Mouse (Mus musculus) midbrain, embryonic 16.5 days (tissue): ENCODE data around the gene Pstk. TPM values are rescaled to one million over a fixed set of nuclear protein-coding genes. Genes with fewer than 3 reads are reported as not detected.
"Not testable (repeated sequence)": the region's sequence is repeated elsewhere in the genome, so short reads cannot be mapped to it uniquely, and the experiment has no call there.

Source experiments
- ATAC-seq: fragments of 200-750 bp; cut with Nextera tagmentation; 2 replicates; pipeline ENCODE4 v1.8.0; 2017; ENCODE audit warnings: moderate TSS enrichment
- H3K27ac ChIP-seq: fragments of 300-500 bp; sonication (generic); 2 replicates; pipeline ENCODE4 v1.5.1; 2014; ENCODE audit warnings: mild to moderate bottlenecking, low read length, mixed read lengths
- H3K27me3 ChIP-seq: fragments of 300-500 bp; sonication (generic); 2 replicates; pipeline ENCODE4 v1.6.1; 2014; ENCODE audit warnings: low read depth, low read length, mixed read lengths; ENCODE audit not compliant: control insufficient read depth, insufficient read depth
- H3K36me3 ChIP-seq: fragments of 300-500 bp; sonication (generic); 2 replicates; pipeline ENCODE4 v1.6.1; 2014; ENCODE audit warnings: mild to moderate bottlenecking, low read length, moderate library complexity, mixed read lengths; ENCODE audit not compliant: control insufficient read depth, insufficient read depth
- H3K4me1 ChIP-seq: fragments of 300-500 bp; sonication (generic); 2 replicates; pipeline ENCODE4 v1.6.1; 2014; ENCODE audit warnings: mild to moderate bottlenecking, low read length, mixed read lengths; ENCODE audit not compliant: control insufficient read depth, insufficient read depth
- H3K4me2 ChIP-seq: fragments of 300-500 bp; sonication (generic); 2 replicates; pipeline ENCODE4 v1.6.1; 2014; ENCODE audit warnings: mild to moderate bottlenecking, low read length, mixed read lengths
- H3K4me3 ChIP-seq: fragments of 300-500 bp; sonication (generic); 2 replicates; pipeline ENCODE4 v1.5.1; 2014; ENCODE audit warnings: low read depth, mild to moderate bottlenecking, low read length, moderate library complexity, mixed read lengths
- H3K9ac ChIP-seq: fragments of 300-500 bp; sonication (generic); 2 replicates; pipeline ENCODE4 v1.6.1; 2014; ENCODE audit warnings: low read depth, low read length, mixed read lengths
- H3K9me3 ChIP-seq: fragments of 300-500 bp; sonication (generic); replicated peaks from 2 replicates; pipeline ENCODE4 v1.6.1; 2014; ENCODE audit warnings: mild to moderate bottlenecking, low read length, mixed read lengths; ENCODE audit not compliant: control insufficient read depth, poor library complexity, severe bottlenecking
- WGBS: fragments of 180-500 bp; shearing (Covaris S2); extraction: QIAGEN DNeasy Blood & Tissue Kit; methylation state at CpG from one replicate; pipeline ENCODE4 v1.1.7; 2014; 5-methylcytosine and 5-hydroxymethylcytosine counted together
- polyA plus RNA-seq: library from polyadenylated mRNA; unstranded; fragments of >200 nt; fragmentation: Nextera tagmentation; extraction: Ambion mirVana; gene quantifications from 2 replicates; pipeline ENCODE4 v1.2.1, GENCODE M21; 2015

Gene Pstk
- polyA plus RNA-seq, 1 experiment from 2014 or later: 48.6 TPM

DNA sequence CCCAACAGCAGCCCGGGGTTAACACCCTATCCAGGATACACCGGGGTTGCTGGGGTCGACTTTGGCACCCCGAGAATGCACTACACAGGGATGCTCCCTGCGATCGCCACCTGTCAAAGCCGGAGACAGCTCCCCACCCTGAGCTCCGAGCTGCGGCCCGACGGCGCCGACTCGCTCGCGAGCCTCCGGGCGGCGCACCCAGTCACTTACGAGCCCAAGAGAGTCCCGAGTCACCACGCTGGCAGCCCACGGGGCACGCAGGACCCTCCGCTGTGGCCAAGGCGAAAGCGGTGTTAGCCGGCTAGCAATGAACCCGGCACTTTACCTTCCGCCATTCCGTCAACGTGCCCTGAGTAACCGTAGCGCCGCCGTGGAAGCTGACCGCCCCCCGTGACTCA is 39.0 kb downstream of the Pstk start:
- H3K4me1 ChIP-seq: peaks cover 26% of the 10 kb centered on the region
- H3K27me3 ChIP-seq: no peaks in the 10 kb centered on the region
- H3K9me3 ChIP-seq: no peaks in the 10 kb centered on the region
- ATAC-seq: peak; percentile 77
- peak overlapping the region; percentile 76 for H3K4me3 ChIP-seq
- H3K9ac ChIP-seq: peak overlapping the region; percentile 94
- WGBS: 0% methylated on average over 33 of the region's 38 CpGs
- H3K4me2 ChIP-seq: peak overlapping the region; percentile 80
- peak overlapping the region; percentile 89 for H3K27ac ChIP-seq
- no peaks in the 10 kb centered on the region for H3K36me3 ChIP-seq

DNA sequence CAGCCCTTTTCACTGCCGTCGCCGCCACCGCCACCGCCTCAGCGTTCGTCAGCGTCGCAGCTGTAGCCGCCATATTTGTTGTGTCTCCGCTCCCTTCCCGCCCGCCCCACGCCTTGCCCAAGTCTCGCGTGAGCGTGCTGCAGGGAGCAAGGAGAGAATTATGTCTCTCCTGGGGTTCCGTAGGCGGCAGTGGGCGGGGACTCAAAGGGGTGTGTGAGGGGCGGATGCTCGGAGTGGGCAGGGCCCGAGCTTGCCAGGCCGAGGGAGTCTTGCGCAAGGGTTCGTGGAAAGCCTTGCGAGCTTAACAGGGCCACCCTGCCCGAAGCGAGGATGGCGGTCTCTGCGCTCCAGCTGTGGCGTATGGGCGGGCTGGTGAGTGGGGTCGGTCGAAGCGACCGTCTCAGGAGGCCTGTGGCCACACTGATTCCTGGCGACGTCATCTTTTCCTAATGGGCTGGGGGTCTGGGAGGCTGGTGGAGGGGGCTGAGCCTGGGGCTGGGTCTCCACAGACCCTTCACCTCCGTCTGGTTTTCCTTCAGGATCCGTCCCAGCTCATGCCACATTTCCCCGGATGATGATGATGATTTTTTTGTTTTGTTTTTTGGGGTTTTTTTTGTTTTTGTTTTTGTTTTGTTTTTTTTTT is 39.6 kb downstream of the Pstk start, which contains the start of the genes Ikzf5 and Acadsb:
Gene Ikzf5 (minus strand): TSS at position 106 of the 643 bp plus-strand sequence.
Gene Acadsb (plus strand): TSS at position 186 of the 643 bp plus-strand sequence.
- peak; percentile 97 for ATAC-seq
- H3K27ac ChIP-seq: peak within 1 kb of the TSS; percentile 89
- under 1% methylated on average over 42 of the region's 42 CpGs for WGBS
- H3K9ac ChIP-seq: peak within 1 kb of the TSS; percentile 94
- peak within 1 kb of the TSS; percentile 80 for H3K4me2 ChIP-seq
- H3K27me3 ChIP-seq: no peaks in the 10 kb centered on the region
- H3K4me1 ChIP-seq: peaks cover 26% of the 10 kb centered on the region
- no peaks in the 10 kb centered on the region for H3K36me3 ChIP-seq
- H3K9me3 ChIP-seq: no peaks in the 10 kb centered on the region
- peak within 1 kb of the TSS; percentile 76 for H3K4me3 ChIP-seq

DNA sequence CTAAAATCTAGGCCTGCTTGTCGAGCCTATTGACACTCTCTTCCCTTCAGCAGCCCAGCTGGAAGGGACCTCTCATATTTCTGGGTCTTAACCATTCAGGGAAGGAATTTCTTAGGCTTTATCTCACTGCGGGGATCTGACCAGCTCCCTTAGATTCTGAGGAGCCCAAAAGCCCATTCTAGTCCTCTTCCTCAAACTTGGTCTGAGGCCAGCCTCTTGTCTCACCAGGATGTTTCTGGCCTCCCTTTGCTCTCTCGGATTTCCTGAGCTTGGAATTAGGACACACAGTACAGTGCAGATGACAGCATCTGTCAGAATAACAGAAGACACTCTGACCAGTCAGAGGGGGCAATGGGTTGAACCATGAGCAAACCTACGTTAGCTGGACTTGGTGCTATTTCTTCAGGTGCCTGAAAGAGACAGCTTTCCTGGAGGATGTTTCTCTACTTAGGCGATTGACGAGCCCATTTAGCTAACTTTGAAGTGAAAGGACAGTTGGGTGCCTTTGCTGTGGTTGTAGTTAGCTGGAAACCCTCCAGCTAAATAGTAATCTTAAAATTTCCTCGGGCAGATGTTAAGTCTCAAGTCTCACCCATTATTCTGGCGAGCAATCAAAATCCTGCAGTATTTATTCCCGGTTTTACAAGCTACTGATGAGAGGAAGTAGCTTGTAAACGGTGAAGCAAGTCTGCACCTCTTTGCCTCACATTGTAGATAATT is 40.4 kb downstream of the Pstk start:
- no peaks in the 10 kb centered on the region for H3K36me3 ChIP-seq
- peak overlapping the region; percentile 94 for H3K9ac ChIP-seq
- no peak for ATAC-seq
- H3K27me3 ChIP-seq: no peaks in the 10 kb centered on the region
- H3K27ac ChIP-seq: no peak overlapping the region
- H3K4me3 ChIP-seq: peak overlapping the region; percentile 76
- no peaks in the 10 kb centered on the region for H3K9me3 ChIP-seq
- H3K4me2 ChIP-seq: peak overlapping the region; percentile 70
- 61% methylated on average over 10 of the region's 10 CpGs for WGBS
- H3K4me1 ChIP-seq: peaks cover 26% of the 10 kb centered on the region

DNA sequence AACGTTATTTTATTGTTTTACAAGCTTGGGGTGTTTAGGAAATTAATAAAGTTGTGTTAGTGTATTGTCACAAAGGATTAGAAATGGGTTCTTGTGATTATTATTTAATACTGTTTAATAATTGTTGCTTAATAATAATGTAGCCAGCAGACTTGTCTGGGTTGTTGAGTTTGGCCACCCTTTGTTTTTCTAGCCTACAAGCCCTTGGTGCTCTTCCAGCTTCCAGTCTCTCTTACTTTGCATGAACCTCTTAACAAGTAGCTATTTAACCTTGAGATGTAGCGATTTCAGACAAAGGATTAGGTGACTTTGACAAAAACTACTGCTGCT is 41.0 kb downstream of the Pstk start:
- no peak for ATAC-seq
- Histone ChIP-seq H3K9me3 (no peaks in the 10 kb centered on the region), H3K4me3 (no peak overlapping the region), H3K9ac (no peak overlapping the region), H3K4me1 (peaks cover 26% of the 10 kb centered on the region), H3K36me3 (no peaks in the 10 kb centered on the region), H3K27me3 (no peaks in the 10 kb centered on the region), H3K4me2 (peak overlapping the region; percentile 70), H3K27ac (no peak overlapping the region)
- WGBS: 73% methylated on average over 2 of the region's 2 CpGs

DNA sequence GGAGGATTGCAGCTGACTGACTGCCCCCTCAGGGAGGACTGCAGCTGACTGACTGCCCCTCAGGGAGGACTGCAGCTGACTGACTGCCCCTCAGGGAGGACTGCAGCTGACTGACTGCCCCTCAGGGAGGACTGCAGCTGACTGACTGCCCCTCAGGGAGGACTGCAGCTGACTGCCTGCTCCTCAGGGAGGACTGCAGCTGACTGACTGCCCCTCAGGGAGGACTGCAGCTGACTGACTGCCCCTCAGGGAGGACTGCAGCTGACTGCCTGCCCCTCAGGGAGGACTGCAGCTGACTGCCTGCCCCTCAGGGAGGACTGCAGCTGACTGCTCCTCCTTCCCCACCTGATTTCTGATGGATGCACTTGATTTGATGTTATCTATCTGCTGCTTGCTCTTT is 45.8 kb downstream of the Pstk start:
- not testable (repeated sequence) for H3K4me2 ChIP-seq, H3K27me3 ChIP-seq, H3K4me3 ChIP-seq, ATAC-seq, H3K9ac ChIP-seq, H3K9me3 ChIP-seq, H3K4me1 ChIP-seq, H3K36me3 ChIP-seq, H3K27ac ChIP-seq

DNA sequence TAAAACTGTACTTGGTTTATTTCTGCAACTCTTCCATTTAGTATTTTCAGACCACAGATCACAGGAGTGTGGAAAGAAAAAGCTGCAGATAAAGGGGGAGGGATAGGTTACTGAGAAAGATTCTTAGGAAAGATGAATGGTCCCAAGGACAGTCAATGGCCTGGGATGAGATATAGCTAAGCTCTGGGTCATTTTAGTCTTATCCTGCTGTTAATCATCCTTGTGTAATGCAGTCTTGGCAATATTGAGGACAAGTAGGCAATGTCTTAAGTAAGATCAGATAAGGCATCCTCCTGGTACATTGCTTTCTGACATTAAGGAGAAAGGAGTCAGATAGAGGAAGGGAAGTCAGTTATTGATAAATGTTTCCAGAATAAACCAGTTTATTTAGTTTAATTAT is 46.7 kb downstream of the Pstk start:
- Histone ChIP-seq H3K4me2 (no peak overlapping the region), H3K4me1 (no peaks in the 10 kb centered on the region), H3K9me3 (no peaks in the 10 kb centered on the region), H3K36me3 (no peaks in the 10 kb centered on the region), H3K27me3 (no peaks in the 10 kb centered on the region), H3K27ac (no peak overlapping the region), H3K9ac (no peak overlapping the region), H3K4me3 (no peak overlapping the region)
- ATAC-seq: no peak

DNA sequence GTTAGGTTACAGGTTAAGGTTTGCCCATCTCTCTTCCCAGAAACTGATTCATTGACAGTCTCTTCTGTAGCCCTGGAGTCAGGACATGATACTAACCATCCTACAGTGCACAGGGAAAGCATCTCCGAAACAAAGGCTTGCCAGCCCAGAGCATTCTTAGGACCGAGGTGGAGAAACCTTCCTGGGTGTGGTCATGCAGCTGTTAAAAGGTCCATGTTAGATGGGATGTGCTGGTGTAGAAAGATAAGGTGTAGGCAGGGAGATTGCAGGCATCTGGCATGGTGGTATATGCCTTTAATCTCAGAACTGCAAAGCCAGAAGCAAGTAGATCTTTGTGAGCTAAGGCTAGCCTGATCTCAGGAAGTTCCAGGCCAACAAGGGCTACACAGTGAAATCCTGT is 54.0 kb downstream of the Pstk start:
- H3K27me3 ChIP-seq: no peaks in the 10 kb centered on the region
- no peaks in the 10 kb centered on the region for H3K9me3 ChIP-seq
- H3K4me3 ChIP-seq: no peak overlapping the region
- no peaks in the 10 kb centered on the region for H3K4me1 ChIP-seq
- no peak overlapping the region for H3K27ac ChIP-seq
- ATAC-seq: no peak
- H3K36me3 ChIP-seq: peaks cover 10% of the 10 kb centered on the region; the same call in 1 of the 2 replicates
- no peak overlapping the region for H3K9ac ChIP-seq
- 88% methylated on average over 2 of the region's 2 CpGs for WGBS
- no peak overlapping the region for H3K4me2 ChIP-seq

DNA sequence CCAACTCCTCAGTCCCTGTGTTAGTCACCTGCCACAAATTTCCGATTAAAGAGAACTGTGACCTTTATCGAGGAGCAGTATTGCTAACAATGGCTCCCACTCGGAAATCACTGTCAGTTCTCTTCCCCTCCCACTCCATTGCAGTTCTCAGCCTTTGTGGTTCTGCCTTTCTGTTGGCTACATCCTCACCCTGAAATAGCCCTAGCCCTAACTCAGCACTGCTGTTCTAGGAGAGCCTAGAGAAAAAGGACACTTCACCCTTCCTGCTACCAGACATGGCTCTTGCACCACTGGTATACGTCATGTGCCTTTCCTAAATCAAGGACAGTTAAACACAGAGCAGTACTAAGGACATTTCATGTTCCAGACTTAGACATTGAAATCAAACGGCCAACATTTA is 56.4 kb downstream of the Pstk start:
- Histone ChIP-seq H3K4me2 (no peak overlapping the region), H3K4me1 (no peaks in the 10 kb centered on the region), H3K9me3 (no peaks in the 10 kb centered on the region), H3K9ac (no peak overlapping the region), H3K27me3 (no peaks in the 10 kb centered on the region), H3K27ac (no peak overlapping the region), H3K4me3 (no peak overlapping the region), H3K36me3 (peaks cover 24% of the 10 kb centered on the region)
- WGBS: 90% methylated on average over 5 of the region's 5 CpGs
- ATAC-seq: no peak

DNA sequence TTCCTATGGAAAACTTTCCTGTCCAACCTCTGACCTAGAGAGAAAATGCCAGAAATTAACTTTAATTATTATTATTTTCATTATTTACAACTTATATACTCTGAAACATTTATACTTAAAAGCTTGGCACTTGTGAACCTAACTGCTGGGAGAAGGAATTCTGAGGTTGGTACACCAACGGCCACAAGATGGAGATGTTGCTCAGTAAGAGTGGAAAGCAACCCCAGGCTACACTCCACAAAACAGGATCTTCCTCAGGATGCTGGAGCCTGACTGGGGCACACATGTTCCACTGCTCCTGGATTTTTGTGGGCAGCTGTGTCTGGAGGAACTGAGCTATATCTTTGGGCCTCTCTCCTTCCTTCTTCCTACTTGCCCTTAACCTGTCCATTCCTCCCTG is 61.3 kb downstream of the Pstk start:
- no peak for ATAC-seq
- H3K36me3 ChIP-seq: peaks cover 22% of the 10 kb centered on the region
- H3K4me1 ChIP-seq: no peaks in the 10 kb centered on the region
- 8% methylated on average over 1 of the region's 1 CpGs for WGBS
- H3K9ac ChIP-seq: no peak overlapping the region
- no peaks in the 10 kb centered on the region for H3K27me3 ChIP-seq
- H3K4me3 ChIP-seq: no peak overlapping the region
- H3K27ac ChIP-seq: no peak overlapping the region
- H3K9me3 ChIP-seq: no peaks in the 10 kb centered on the region
- H3K4me2 ChIP-seq: no peak overlapping the region
